Mouse (Mus musculus) forebrain, postnatal 0 days (tissue): ENCODE measurements at regions not wholly inside any gene's neighbourhood (a gene's known extent, or its start where the extent isn't known, plus 50 kb on each side); places are given as distances from the start of the nearest gene placed in this dataset.

Experiments
- ATAC-seq: fragments of 200-750 bp; cut with Nextera tagmentation; 2 replicates; pipeline ENCODE4 v1.8.0; 2017; ENCODE audit warnings: mild to moderate bottlenecking, moderate library complexity
- DNase-seq: peaks from one replicate; pipeline ENCODE4 v3.0.0-alpha.2; 2015
- H3K27ac ChIP-seq: fragments of 300-500 bp; sonication (generic); 2 replicates; pipeline ENCODE4 v1.5.1; 2014; ENCODE audit warnings: low read depth, mild to moderate bottlenecking, antibody characterized with exemption, low read length, moderate library complexity, mixed read lengths
- H3K27me3 ChIP-seq: fragments of 300-500 bp; sonication (generic); 2 replicates; pipeline ENCODE4 v1.6.1; 2014; ENCODE audit warnings: mild to moderate bottlenecking, low read length, mixed read lengths; ENCODE audit not compliant: insufficient read depth
- H3K36me3 ChIP-seq: fragments of 300-500 bp; sonication (generic); 2 replicates; pipeline ENCODE4 v1.6.1; 2014; ENCODE audit warnings: mild to moderate bottlenecking, moderate library complexity; ENCODE audit not compliant: insufficient read depth
- H3K4me1 ChIP-seq: fragments of 300-500 bp; sonication (generic); 2 replicates; pipeline ENCODE4 v1.6.1; 2014; ENCODE audit warnings: antibody characterized with exemption; ENCODE audit not compliant: insufficient read depth
- H3K4me2 ChIP-seq: fragments of 300-500 bp; sonication (generic); 2 replicates; pipeline ENCODE4 v1.6.1; 2014; ENCODE audit warnings: low read depth, mild to moderate bottlenecking, moderate library complexity
- H3K4me3 ChIP-seq: fragments of 300-500 bp; sonication (generic); 2 replicates; pipeline ENCODE4 v1.5.1; 2014; ENCODE audit warnings: low read depth, low read length, mixed read lengths
- H3K9ac ChIP-seq: fragments of 300-500 bp; sonication (generic); 2 replicates; pipeline ENCODE4 v1.6.1; 2014; ENCODE audit warnings: mild to moderate bottlenecking
- H3K9me3 ChIP-seq: fragments of 300-500 bp; sonication (generic); 2 replicates; pipeline ENCODE4 v1.6.1; 2016; ENCODE audit warnings: low read length
- CTCF ChIP-seq: sonication (generic); IDR thresholded peaks from 2 replicates; pipeline ENCODE4 v1.5.1; 2016; ENCODE audit warnings: antibody characterized with exemption, control low read depth, low read depth
- WGBS: fragments of 180-500 bp; shearing (Covaris S2); extraction: QIAGEN DNeasy Blood & Tissue Kit; methylation state at CpG from one replicate; pipeline ENCODE4 v1.1.7; 2014; 5-methylcytosine and 5-hydroxymethylcytosine counted together

DNA sequence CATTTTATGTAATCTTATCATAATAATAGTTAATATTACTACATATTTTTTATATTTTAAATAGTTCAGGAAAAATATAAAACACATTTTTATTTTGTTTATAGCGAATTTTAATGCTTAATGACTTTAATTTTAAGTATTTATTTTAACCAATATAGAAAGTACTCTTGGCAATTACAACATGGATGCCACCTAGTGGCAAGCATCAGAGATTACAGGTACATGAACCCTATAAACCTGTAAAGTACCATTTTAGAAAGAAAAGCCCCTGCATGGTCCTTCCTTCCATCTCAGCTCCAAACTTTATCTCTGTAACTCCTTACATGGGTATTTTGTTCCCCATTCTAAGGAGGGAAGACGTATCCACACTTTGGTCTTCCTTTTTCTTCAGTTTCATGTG, 4328.9 kb upstream of the Gm7489 start:
- Histone ChIP-seq H3K36me3 (no peaks in the 10 kb centered on the region), H3K9ac (no peak overlapping the region), H3K27me3 (no peaks in the 10 kb centered on the region), H3K4me1 (no peaks in the 10 kb centered on the region), H3K27ac (no peak overlapping the region), H3K4me3 (no peak overlapping the region), H3K9me3 (no peaks in the 10 kb centered on the region), H3K4me2 (no peak overlapping the region)
- TF ChIP-seq CTCF, result 0 out of 2 replicates have a peak, but pooled peaks have one; percentile 14
- DNase-seq (no peak), ATAC-seq (no peak)
- WGBS, result 34% methylated on average over 2 of the region's 2 CpGs

DNA sequence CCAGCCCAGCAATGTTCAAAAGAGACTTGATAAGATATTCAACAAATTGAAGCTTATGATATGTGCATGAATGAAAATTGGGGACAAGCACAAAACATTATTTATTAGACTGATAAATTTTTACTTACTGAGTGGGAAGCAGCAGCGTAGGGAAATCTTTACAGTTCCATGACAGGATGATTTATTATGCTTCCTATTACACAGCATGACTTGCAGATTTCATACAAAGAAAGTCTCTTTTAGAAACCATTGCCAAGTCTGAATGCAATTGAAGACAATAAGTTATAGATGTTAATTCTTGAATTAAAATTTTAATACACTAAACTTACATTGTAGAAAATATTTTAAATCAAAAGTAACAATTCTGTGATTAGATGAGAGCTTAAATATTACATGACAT, 4324.3 kb upstream of the Gm7489 start:
- 76% methylated on average over 1 of the region's 1 CpGs for WGBS
- no peak for DNase-seq
- H3K9ac ChIP-seq, result no peak overlapping the region

DNA sequence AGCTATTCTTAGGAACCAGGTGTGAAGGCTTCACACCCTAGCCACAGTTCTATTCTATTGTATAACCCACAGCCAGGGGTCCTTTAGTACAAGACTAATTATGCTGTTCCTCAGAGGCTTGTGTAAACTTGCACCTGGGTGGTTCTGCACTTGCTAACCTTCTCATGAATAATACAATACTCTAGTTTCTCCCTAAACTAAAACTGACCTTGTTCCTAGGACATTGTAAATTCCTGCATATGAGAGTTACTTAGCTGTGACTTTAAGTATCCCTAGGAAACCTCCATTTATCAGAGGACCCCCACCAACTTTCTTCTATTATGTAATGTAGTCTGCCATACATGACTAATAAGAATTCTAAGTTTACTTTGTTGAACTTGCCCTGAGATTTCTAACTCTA, 4295.9 kb upstream of the Gm7489 start:
- H3K36me3 ChIP-seq, result no peaks in the 10 kb centered on the region
- TF ChIP-seq CTCF, result no peak

More for the DNA sequence above, 4324.3 kb upstream of the Gm7489 start:
- TF ChIP-seq CTCF, result no peak
- Histone ChIP-seq H3K4me2 (no peak overlapping the region), H3K4me3 (no peak overlapping the region), H3K36me3 (no peaks in the 10 kb centered on the region), H3K27ac (no peak overlapping the region), H3K4me1 (no peaks in the 10 kb centered on the region), H3K27me3 (no peaks in the 10 kb centered on the region), H3K9me3 (no peaks in the 10 kb centered on the region)
- ATAC-seq, result no peak

DNA sequence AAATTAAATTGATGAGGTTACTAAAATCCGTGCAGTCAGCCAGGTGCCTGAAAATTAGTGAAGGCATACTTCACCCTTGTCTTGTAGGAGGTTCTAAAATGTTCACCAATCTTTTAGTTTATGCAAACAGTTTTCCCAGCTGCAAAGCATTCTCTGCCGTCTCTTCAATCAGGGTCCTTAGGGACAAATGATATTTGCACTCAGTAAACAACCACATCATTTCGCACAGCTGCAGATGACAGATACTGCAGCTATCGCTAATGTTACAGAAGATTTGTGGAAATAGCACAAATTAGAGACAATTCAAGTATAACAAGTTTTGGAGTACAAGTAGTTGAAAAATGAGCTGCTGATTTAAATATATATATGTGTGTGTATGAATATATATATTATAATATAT, 4270.8 kb upstream of the Gm7489 start:
- ATAC-seq, result no peak; the same call in 1 of the 2 replicates

More for the DNA sequence above, 4295.9 kb upstream of the Gm7489 start:
- DNase-seq, result no peak
- H3K9ac ChIP-seq, result no peak overlapping the region
- H3K9me3 ChIP-seq, result no peaks in the 10 kb centered on the region
- no peak overlapping the region for H3K4me3 ChIP-seq
- H3K27me3 ChIP-seq, result no peaks in the 10 kb centered on the region
- no peak overlapping the region for H3K4me2 ChIP-seq
- no peak overlapping the region for H3K27ac ChIP-seq
- ATAC-seq, result no peak
- H3K4me1 ChIP-seq, result no peaks in the 10 kb centered on the region

DNA sequence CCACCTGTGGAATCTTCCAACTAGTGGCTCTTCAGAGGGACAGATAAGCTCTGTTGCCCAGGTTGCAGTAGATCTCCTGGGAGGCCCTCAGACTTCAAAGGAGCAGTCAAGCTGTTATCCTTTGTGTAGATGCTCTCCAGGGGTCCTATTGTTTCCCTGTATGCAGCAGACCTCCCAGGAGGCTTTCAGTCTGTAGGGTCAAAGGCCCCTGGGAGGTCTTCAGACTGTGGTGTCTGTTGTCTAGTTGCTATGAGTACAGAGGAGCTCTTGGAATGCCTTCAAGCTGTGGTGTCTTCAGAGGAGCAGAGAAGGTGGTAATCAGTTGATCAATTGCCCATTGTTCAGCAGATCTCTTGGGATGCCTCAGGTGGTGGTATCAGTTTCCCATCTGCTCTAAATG, 4237.3 kb upstream of the Gm7489 start:
- TF ChIP-seq CTCF, result no peak
- Histone ChIP-seq H3K36me3 (no peaks in the 10 kb centered on the region), H3K4me3 (no peak overlapping the region), H3K4me1 (no peaks in the 10 kb centered on the region), H3K9ac (no peak overlapping the region), H3K27me3 (no peaks in the 10 kb centered on the region), H3K9me3 (no peaks in the 10 kb centered on the region), H3K4me2 (no peak overlapping the region), H3K27ac (no peak overlapping the region)
- ATAC-seq, result no peak
- DNase-seq, result no peak

More for the DNA sequence above, 4270.8 kb upstream of the Gm7489 start:
- no peak overlapping the region for H3K4me3 ChIP-seq
- H3K4me1 ChIP-seq, result no peaks in the 10 kb centered on the region
- no peak overlapping the region for H3K27ac ChIP-seq
- no peak overlapping the region for H3K4me2 ChIP-seq
- 77% methylated on average over 4 of the region's 4 CpGs for WGBS
- TF ChIP-seq CTCF, result no peak
- no peak overlapping the region for H3K9ac ChIP-seq
- peak; percentile 1 for DNase-seq
- H3K9me3 ChIP-seq, result no peaks in the 10 kb centered on the region
- no peaks in the 10 kb centered on the region for H3K36me3 ChIP-seq
- H3K27me3 ChIP-seq, result no peaks in the 10 kb centered on the region

DNA sequence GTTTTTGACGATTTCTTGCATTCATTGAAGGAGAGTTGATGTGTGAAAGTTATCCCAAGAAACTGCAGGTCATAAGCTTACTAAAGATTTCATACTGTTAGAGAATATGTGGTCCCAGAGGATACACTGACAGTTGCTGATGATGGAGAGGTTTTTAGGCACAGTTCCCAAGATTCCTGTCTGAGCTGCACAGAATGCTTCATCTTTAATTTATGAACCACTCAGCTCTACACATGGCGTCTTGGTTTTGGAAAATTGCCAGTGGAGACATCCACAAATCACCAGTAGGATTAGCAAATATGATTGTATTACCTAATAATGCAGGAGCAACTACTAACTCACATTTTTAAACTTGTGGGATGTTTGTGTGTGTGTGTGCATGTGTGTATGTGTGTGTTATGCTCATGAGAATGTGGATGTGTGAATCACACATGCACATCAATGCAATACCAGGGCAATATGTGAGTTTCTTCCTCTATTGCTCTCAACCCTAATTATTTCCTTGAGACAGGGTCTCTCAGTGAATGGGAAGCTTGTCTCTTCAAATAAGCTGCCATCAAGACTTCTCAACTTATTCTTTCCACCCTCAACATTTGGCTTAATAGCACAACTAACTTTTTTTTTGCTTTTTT, 4234.0 kb upstream of the Gm7489 start:
- DNase-seq (peak; percentile 24), ATAC-seq (peak; percentile 34; the same call in 1 of the 2 replicates)
- no peaks in the 10 kb centered on the region for H3K27me3 ChIP-seq
- no peaks in the 10 kb centered on the region for H3K9me3 ChIP-seq
- no peak overlapping the region for H3K4me3 ChIP-seq
- H3K36me3 ChIP-seq, result no peaks in the 10 kb centered on the region
- no peaks in the 10 kb centered on the region for H3K4me1 ChIP-seq
- H3K9ac ChIP-seq, result no peak overlapping the region
- TF ChIP-seq CTCF, result no peak
- H3K27ac ChIP-seq, result no peak overlapping the region
- 35% methylated on average over 2 of the region's 2 CpGs for WGBS
- no peak overlapping the region for H3K4me2 ChIP-seq

DNA sequence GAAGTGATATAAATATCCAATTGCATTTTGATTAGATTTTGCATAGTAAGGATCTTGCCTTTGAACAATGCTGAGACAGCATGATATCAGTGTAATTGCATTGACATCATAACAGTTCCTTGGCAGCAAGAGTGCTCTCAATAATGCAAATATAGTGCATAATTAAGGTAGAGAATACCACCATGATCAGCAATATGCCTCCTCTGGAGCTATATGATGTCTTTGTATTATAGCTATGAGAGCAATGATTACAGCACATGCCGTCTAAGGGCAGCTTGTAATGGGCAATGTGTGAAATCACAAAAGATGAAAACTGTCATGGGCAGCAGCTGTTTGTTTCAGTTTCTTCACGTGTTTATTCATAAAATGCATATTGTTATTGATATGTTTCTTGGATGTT, 4231.0 kb upstream of the Gm7489 start:
- no peaks in the 10 kb centered on the region for H3K4me1 ChIP-seq
- WGBS, result 47% methylated on average over 2 of the region's 2 CpGs
- H3K27ac ChIP-seq, result no peak overlapping the region
- no peak for TF ChIP-seq CTCF
- no peak overlapping the region for H3K4me2 ChIP-seq
- no peak for DNase-seq
- no peaks in the 10 kb centered on the region for H3K36me3 ChIP-seq
- ATAC-seq, result no peak
- no peak overlapping the region for H3K9ac ChIP-seq
- no peaks in the 10 kb centered on the region for H3K9me3 ChIP-seq
- no peaks in the 10 kb centered on the region for H3K27me3 ChIP-seq
- H3K4me3 ChIP-seq, result no peak overlapping the region
